Mouse (Mus musculus): Measurements from ENCODE around the gene Tmeff1.

- TF ChIP-seq CTCF (IDR thresholded peaks at IDR 0.05; ENCODE audit: control insufficient read depth, insufficient read depth, low read length) (no peak), POLR2A (IDR thresholded peaks at IDR 0.05; ENCODE audit: borderline replicate concordance, control insufficient read depth, low read depth, low read length) (no peak)
These were observed 8.6 kb upstream of the Tmeff1 start for GRCm38 (mm10) chr4:48576361-48576760.
